Mouse (Mus musculus): ENCODE data around the gene Pou4f2. TPM values are rescaled to one million over a fixed set of nuclear protein-coding genes. Genes with fewer than 3 reads are reported as not detected.

Pou4f2 gene
- total RNA-seq (2021) = not detected
- long read RNA-seq, experiment 1 = 0 reads
- long read RNA-seq, experiment 2 = 0 reads

DNA sequence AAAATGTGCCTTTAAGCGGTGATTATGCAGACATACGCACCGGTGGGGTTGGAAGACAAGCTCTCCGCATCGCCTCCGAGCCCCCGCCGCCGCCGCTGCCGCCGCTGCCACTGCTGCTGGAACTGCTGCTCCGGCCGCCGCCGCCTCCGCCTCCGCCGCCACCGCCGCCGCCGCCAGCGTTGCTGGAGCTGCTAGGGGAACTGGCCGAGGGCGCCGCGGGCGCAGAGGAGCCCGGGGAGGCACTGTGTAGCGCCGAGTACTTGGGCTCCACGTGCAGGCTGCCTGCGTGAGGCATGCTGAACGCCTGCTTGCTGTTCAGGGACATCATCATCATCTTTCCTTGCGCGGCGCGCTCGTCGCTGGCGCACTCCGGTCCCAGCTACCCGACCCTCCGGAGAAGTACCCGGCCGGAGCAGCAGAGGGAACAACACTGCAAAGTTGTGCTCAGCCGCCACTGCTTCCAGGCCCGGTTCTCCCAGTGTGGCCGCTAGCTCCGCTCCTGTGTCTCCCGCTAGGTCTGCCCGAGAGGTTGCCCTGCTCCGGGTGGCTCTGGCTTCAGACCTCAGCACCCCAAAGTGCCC lies at the start of gene Pou4f2:
TSS of gene Pou4f2 (minus strand) at position 575 of the 581 bp plus-strand sequence.
- DNase-seq (ENCODE audit: low spot score in 2 of 2) = no peak

DNA sequence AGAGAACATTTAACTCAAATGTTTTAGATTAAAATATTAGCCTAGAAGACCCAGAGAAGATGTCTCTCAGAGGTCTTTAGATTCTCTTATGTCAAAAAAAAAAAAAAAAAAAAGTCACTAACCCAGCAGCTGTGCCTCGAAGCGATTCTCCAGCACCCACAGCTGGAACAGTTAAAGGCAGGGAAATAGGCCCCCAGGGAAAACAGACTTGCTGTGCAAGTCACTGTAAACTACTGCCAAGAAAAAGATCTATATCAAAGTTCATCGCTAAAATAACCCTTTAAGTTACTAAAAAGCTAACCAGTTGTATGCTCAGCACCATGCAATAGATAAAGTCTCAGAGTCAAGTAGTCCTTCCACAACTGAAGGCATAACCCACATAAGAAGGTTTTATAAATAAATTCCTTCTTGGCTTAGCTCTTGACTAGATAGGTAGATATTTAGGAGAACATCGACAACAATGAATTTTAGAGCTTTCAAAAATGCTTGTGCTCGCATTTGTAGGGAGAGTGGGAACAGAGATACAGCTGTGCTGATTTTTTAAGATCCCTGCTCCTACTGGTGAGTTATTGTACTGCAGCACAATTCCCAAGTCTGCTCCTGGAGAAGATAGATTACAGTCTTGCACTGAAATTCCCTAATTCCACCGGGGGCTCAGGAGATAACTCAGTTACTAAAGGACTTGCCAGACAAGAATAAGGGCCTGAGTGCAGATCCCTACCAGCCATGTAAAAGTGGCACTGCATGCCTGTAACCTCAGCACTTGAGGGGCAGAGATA lies 40.8 kb upstream of the Pou4f2 start:
- DNase-seq (ENCODE audit: low spot score in 2 of 2) = no peak

DNA sequence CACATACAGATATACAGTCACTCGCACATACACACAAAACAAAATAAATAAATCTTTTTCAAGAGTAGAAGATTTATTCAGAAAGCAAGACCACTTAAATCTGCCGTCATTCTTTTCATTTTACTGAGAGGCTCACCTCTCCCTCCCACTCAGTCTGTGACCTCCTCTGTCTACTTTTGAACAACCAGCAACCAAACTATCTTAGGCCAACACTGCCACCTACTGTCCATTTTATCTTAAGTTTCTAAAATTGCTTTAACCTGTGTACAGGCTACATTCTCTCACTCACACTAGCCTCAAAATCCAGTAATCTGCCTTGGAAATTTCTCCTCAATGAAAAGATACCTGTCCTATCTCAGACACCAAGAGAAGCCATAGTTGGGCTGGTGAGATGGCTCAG lies 31.4 kb upstream of the Pou4f2 start:
- no peak for DNase-seq (ENCODE audit: low spot score in 2 of 2)

DNA sequence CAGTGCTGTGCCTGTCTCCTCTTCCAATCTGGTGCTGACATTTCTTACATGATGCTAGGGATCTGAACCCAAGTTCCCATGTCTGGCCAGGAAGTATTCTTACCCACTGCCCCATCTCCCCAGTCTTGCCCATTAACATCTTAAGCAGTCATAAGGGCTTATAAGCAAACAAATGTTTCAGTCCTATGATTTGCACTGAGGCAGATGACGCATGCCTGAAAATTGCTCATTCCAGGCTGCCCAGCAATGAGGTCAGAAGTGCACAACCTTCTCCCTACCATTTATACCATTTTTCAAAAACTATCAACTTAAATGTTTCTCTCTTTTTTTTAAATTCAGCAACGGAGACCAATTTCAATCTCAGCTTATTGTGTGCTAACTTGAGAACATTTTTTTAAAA lies 27.5 kb upstream of the Pou4f2 start:
- no peak for DNase-seq (ENCODE audit: low spot score in 2 of 2)

DNA sequence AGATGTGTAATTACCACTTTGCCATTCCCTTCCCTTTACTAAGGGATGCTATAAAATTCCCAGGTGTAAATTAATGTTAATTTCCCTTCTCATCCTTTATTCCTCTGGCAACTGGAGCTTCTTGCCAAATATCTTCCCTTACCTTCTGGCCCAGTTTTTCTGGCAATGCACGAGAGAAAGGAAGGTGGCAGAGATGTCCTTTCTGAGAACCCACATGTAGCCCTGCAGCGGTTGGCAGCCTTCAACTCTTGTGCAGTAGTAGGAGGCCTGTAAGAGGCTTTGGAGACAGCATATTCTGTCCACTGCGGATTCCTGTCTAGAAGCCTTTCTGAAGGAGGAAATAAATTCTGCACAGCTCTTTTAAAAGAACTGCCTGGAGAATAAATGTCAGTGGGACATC lies 20.0 kb upstream of the Pou4f2 start:
- DNase-seq (ENCODE audit: low spot score in 2 of 2) = no peak

DNA sequence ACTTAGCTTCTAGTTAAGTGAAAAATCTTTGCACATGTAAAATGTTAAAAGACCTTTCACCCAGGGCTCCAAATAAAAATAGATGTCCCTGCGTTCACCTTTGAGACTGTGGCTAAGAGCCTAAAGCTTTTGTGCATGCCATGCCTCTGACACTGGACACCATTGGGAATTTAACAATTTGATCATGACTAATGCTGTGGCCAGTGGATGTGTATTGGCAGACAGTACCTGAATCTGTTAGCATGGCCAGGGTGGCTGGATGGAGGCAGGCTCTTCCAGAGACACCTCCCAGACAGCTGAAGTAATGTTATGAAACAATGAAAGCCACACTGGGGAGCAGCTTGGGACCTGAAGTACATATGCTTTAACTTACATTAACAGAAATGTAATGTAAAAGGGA lies 6.3 kb upstream of the Pou4f2 start:
- no peak for DNase-seq (ENCODE audit: low spot score in 2 of 2)

DNA sequence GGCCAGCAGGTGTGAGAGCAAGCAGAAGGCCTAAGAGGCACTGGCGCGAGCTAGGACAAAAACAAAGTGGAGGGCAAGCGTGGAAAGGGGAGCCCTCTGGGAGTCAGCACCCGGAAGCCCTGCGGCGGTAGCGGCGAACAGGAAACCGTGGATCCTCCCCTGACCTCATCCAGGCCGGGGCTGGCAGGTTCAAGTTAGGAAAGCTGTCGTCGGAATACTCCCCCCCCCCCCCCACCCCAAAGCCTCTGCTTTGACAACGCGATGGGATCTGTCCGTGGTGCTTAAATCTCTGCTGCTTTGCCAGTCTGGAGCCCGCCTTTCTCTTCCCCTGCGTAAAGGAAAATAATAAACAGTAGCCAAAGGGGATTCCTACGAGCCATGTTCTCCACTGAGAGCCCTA lies 1.7 kb upstream of the Pou4f2 start:
- peak in 1 of 2 experiments; percentile 56 for DNase-seq (ENCODE audit: low spot score in 2 of 2)

DNA sequence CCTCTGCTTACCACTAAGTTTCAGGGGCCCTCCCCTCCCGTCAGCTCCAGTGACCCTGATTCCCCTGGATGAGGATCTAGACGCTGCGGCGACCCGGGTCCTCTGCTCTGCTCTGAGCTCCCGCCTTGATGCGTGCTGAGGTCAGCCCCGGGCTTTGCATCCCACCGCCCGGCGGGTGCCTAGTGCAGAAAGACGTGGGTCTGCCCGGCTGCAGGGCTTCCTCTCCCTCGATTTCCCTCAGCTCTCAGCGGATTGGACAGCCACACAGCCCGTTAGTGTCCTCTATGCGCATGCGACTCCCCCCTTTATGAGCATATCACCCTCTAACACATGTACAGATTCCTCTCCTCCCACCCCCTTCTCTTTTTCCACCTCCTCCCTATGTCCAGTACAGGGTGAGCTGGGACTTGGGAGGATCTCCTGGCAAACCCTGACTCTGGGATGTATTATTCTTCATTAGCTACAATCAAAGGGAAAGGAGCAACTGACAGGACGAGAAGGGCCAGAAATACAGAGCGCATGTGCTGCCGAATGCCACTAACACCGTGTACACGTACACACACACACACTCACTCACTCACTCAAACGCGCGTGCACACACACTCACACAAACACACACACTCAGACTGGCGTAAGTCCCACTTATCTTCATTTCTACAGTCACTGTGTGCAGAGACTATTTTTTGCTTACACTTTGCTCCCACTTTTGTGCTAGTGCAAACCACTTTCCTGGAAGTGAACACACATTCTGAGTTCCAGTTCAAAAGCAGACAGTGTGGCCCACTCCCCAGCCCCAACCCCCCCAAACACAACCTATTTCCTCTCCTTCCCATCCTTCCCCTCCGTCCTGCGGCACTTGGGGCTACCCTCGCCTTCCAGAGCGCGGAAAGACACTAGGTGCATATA lies 948 bp upstream of the Pou4f2 start:
- DNase-seq (ENCODE audit: low spot score in 2 of 2) = no peak

DNA sequence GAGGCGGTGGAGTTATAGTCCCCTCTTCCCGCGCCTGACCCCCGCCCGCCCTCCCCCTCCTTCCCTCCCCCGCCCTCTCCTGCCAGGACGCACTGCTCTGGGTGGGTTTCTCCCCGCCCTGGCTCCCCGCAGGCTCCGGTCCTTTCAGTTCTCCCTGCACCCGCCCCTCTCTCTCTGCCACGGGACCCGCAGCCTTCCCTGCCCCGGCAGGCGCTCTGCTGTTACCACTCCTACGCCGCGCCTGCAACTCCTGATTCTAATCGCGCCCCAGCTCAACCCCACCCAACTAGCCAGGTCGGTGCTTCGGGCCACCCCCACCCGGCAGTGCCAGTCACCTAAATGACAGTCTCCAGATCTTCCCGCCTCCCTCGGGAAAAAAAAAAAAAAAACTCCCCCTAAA lies 216 bp upstream of the Pou4f2 start:
- no peak for DNase-seq (ENCODE audit: low spot score in 2 of 2)

DNA sequence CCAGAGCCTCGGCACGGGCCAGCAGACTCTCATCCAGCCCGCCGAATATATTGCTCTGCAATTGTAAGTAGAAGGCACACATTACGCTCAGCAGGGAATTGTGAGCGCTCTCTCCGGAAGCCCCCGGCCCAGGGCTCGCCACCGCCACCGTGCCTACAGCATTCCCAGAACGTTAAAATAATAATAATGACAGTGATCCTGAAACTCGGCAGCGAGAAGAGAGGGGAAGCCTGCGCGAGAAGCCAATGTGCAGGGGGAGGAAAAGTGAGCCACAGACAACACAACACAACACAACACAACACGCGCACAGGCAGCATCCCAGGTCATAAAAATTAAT lies 853 bp downstream of the Pou4f2 start:
- DNase-seq (ENCODE audit: low spot score in 2 of 2) = no peak

DNA sequence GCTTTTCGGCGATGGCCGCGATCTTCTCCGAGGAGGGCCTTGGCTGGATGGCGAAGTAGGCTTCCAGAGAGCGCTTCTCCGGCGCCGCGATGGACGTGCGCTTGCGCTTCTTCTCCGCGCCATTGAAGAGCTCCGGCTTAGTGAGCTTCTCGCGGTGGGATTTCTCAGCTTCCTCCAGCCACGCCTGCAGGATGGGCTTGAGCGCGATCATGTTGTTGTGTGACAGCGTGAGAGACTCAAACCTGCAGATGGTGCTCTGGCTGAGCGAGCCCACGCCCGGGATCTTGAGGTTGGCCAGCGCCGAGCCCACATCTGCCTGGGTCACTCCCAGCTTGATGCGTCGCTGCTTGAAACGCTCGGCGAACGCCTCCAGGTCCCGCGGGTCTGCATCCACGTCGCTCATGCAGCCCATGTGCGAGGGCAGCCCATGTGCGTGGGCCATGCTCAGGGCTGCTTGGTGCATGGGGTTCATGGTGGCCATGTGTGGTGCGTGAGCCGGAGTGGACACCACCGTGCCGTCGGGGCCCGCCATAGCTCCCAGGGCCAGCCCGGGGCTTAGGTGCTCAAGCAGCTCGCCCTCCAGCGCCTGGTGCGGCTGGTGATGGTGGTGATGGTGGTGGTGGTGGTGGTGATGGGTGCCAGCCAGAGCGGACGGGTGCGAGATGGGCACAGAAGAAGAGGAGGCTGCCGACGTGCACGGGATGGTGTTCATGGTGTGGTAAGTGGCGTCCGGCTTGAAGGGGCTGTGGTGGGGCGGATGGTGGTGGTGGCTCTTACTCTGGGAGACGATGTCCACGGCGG lies 1.4 kb downstream of the Pou4f2 start:
- no peak for DNase-seq (ENCODE audit: low spot score in 2 of 2)

DNA sequence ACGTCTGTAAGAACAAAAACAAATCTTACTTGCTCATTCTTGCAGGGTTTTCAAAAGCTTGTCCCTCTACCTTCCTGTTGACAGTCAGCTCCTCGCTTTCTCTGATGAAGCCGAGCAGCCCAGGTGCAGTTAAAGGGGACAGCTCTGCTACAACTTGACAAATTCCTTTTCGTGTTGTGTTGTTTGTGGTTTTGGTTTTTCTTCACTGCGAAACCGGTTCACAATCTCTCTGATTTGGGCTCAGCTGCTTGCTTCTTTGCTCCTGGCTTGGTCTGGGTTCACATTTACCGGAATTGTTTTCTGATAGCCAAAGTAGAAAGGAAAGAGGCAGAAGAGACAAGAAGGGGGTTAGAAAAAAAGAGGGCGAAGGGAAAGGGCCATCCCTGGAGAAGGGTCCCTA lies 2.1 kb downstream of the Pou4f2 start:
- no peak for DNase-seq (ENCODE audit: low spot score in 2 of 2)

DNA sequence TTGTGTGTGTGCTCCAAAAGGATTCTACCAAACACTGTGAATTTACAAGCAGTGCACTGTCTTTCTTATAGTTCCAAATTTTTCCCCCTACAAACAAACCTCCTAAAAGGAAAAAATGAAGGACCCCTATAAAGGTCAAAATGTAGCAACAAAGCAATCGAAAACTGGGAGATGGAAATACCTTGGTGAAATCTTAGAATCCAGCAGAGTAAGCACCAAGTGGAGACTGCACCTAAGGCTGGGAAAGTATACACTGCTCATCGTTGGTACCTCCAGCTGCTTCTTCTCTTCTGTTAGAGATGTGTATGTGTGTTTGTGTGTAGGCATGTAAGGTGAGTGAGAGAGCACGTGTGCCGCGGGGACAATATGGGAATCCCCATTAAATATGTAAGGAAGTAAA lies 3.1 kb downstream of the Pou4f2 start:
- DNase-seq (ENCODE audit: low spot score in 2 of 2) = no peak

DNA sequence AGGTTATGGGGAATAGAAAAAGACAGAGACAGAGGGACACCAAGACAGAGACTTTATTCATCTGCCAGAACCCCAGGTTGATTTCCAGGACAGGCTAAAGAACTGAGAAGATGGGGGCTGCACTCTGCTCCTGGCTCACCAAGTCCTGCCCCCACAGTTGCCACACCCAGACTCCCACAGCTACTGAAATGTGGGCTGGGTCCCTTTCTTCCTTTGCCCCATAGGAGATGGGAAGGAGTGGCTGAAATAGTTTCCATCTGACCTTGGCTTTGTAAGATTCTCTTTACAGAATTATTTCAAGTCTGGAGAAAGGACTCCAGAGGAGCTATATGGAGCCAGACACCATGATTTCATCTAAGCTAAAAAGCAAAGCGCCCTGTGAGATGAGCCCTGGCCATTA lies 4.0 kb downstream of the Pou4f2 start:
- DNase-seq (ENCODE audit: low spot score in 2 of 2) = no peak

DNA sequence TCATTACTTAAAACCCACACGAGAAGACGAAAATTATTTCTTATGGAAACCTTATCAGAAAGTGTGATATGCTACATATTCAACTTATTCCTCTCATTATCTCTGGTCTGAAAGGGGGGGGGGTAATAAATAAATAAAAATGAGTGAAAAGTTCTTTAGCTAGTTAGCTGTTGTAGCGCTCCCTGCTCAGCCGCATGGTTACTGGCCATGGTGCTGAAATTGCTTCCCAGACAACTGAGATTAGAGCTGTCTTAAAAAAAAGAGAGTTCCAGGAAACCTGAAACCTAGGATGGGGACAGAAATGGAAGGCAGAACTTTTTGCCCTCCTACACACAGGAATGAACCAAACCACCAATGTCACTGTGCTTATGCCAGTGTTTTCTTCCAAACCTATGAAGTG lies 5.1 kb downstream of the Pou4f2 start:
- DNase-seq (ENCODE audit: low spot score in 2 of 2) = peak in 1 of 2 experiments; percentile 53

DNA sequence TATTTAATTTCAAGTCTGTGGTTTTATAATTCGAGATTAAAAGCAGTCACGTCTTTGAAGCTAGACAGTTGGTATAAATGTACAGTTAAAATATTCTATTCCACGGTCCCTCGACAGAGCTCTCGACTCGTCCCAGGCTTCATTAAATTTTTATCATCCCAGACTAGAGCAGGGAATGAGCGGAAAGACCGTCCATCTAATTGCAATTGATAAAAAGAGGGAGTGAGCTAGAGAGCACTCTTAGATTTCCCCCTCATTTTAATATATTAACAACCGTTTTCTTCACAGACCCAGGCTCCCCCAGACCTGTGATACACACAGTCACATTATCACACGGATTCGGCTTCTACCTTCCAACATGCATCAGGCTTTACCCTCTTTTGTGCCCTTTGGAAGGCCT lies 8.3 kb downstream of the Pou4f2 start:
- no peak for DNase-seq (ENCODE audit: low spot score in 2 of 2)

DNA sequence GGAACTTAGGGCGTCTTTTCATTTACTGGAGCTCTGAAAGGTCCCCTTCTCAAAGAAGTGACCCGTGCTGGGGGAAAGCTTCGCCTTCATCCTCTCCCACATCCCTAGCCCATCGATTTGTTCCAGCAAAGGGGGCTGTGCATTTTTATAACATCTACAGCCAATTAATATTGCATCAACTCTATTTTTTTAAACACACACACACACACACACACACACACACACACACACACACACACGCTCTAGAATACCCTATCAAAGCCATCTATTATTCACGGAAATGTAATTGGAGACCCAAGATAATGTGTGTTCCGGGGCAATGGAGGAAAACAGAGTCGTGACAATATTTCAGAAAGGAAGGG lies 8.7 kb downstream of the Pou4f2 start:
- DNase-seq (ENCODE audit: low spot score in 2 of 2) = no peak

DNA sequence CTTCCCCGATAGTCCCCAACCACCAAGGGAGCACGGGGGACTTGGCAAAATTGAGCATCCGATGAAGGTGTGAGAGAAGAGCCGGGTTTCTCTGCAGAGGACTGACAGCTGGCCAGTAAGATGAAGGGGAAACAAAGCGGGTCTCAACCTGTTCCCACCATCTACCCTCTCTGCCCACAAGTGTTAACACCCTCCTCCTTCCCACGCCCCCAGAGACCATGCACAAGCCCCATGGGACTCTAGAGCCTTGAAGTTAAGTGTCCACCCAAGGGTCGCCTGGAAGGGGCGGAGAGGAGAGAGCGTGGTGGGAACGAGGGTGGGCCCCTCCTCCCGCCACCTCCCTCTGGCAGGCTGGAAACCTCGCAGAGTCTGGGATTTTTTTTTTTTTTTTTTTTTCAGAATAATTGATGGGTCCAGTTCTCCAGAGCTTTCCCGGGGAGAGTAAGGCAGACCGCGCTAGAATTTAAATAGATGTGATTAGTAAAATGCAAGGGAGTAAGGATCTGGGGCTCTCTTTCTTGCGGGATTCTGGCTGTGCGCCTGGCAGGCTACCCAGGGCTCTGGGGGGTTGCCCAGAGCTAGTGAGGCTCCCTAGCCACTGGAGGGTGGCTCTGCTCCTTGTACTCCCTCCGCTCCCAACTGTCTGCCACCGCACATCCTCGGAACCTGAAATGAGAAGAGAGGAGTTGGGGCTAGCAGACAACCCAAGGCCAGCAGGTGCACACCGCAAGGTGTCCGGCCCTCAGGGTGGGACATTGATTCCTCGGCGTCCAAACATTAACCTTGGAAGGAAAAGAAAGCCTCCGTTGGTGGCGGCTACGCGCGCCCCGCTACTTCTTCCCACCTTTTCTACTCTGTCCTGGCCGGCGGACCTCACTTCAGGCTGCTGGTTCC lies 9.3 kb downstream of the Pou4f2 start:
- no peak for DNase-seq (ENCODE audit: low spot score in 2 of 2)

DNA sequence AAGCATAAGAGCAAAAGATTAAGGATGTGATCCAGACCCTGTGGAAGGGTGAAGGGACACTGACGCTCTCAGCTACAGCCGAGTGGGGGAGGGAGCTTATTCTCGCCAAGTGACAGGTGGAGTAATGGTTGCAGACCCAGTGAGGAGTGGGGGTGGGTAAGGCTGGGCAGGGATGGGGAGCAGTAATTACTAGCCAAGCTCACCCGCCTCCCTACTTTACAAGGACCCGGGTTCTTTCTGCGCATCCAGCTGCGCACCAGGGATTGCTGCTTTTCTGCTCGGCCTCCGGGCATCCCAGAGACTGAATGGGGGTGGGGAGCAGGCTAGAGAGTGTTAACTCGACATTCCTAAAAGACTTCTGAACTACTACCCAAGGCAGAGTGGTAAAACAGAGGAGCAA lies 10.0 kb downstream of the Pou4f2 start:
- no peak for DNase-seq (ENCODE audit: low spot score in 2 of 2)

DNA sequence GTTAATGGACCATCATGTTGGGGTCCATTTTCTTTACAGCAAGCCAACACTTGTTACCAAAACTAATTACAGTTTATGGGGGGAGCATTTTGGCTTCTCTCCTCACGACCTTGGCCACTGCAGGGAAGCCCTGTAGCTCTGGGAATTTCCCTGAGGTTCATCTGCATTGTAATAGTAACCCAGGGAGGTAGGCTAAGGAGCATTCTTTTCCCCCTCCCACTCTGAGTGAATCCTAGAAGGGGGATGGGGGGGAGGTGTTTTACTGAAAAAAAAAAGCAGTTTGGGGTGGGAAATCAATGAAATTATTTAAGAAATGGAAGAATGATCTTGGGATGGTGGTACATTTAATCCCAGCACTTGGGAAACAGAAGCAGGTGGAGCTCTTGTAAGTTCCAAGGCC lies 12.5 kb downstream of the Pou4f2 start:
- DNase-seq (ENCODE audit: low spot score in 2 of 2) = no peak
